Mouse (Mus musculus) C2C12 (cell line): ENCODE results near the gene Gimap4.

Experiments
- CTCF ChIP-seq: IDR thresholded peaks from one replicate; pipeline ENCODE4 v1.5.1; 2011; ENCODE audit not compliant: control insufficient read depth, insufficient read depth, insufficient read length
- FOSL1 ChIP-seq: IDR thresholded peaks from one replicate; pipeline ENCODE4 v1.8.0; 2011; ENCODE audit warnings: mild to moderate bottlenecking, low read length; ENCODE audit not compliant: poor library complexity, insufficient read depth, severe bottlenecking
- MAX ChIP-seq: IDR thresholded peaks from one replicate; pipeline ENCODE4 v1.6.1; 2011; ENCODE audit warnings: mild to moderate bottlenecking, control low read depth
- MYOD1 ChIP-seq: IDR thresholded peaks from one replicate; pipeline ENCODE4 v1.6.1; 2011; ENCODE audit warnings: low read depth; ENCODE audit not compliant: control insufficient read depth, insufficient read length
- MYOG ChIP-seq: IDR thresholded peaks from one replicate; pipeline ENCODE4 v1.6.1; 2011; ENCODE audit not compliant: control insufficient read depth, insufficient read length; ENCODE audit errors: extremely low read depth
- USF1 ChIP-seq: IDR thresholded peaks from one replicate; pipeline ENCODE4 v1.6.1; 2011; ENCODE audit warnings: low read depth, mild to moderate bottlenecking, control low read depth, moderate library complexity

DNA sequence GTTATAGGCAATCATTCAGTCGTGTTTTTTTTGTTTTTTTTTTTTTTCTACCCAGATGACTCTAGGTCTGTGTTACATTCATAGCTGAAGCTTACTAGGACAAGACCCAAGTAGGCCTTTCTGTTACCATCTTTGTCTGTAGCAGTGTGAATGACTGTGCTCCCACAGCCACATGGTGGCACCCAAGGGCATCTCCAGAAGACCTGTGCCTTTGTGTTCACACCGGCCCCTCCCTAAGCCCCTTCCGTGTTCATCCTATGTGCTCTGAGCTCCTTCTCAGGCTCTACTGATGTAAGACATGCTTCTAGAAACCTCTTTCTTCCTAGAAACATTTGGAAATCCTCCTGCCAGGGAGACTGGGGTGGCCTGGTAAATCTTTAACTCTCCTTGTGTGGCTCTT is 37.4 kb upstream of the Gimap4 start, which contains the start of gene Gimap8:
- TF ChIP-seq CTCF (no peak), MAX (no peak), MYOD1 (no peak), USF1 (no peak), FOSL1 (no peak), MYOG (no peak)
